Mouse (Mus musculus) midbrain, embryonic 10.5 days (tissue): ENCODE results near the gene Crebl2. TPM values are rescaled to one million over a fixed set of nuclear protein-coding genes. Genes with fewer than 3 reads are reported as not detected.

ENCODE experiments used
- DNase-seq: peaks from one replicate; pipeline ENCODE4 v3.0.0-alpha.2; 2017; ENCODE audit warnings: low spot score
- H3K27ac ChIP-seq: fragments of 300-500 bp; sonication (generic); replicated peaks from 2 replicates; pipeline ENCODE4 v1.5.1; 2016; ENCODE audit warnings: mild to moderate bottlenecking
- H3K27me3 ChIP-seq: fragments of 300-500 bp; sonication (generic); 2 replicates; pipeline ENCODE4 v1.6.1; 2016; ENCODE audit warnings: low read depth, mild to moderate bottlenecking; ENCODE audit not compliant: poor library complexity, severe bottlenecking
- H3K36me3 ChIP-seq: fragments of 300-500 bp; sonication (generic); 2 replicates; pipeline ENCODE4 v1.6.1; 2016; ENCODE audit warnings: mild to moderate bottlenecking, moderate library complexity
- H3K4me1 ChIP-seq: fragments of 300-500 bp; sonication (generic); 2 replicates; pipeline ENCODE4 v1.6.1; 2016
- H3K4me3 ChIP-seq: fragments of 300-500 bp; sonication (generic); 2 replicates; pipeline ENCODE4 v1.5.1; 2016; ENCODE audit warnings: mild to moderate bottlenecking, moderate library complexity
- H3K9me3 ChIP-seq: fragments of 300-500 bp; sonication (generic); replicated peaks from 2 replicates; pipeline ENCODE4 v1.6.1; 2016; ENCODE audit warnings: mild to moderate bottlenecking
- WGBS: fragments of 180-500 bp; shearing (Covaris S2); methylation state at CpG from one replicate; pipeline ENCODE4 v1.1.7; 2016; 5-methylcytosine and 5-hydroxymethylcytosine counted together
- polyA plus RNA-seq: library from polyadenylated mRNA; unstranded; fragments of >200 nt; fragmentation: Nextera tagmentation; extraction: Ambion mirVana; gene quantifications from 2 replicates; pipeline ENCODE4 v1.2.1, GENCODE M21; 2016

Gene Crebl2
- polyA plus RNA-seq, 1 experiment from 2014 or later = 1.0 TPM

DNA sequence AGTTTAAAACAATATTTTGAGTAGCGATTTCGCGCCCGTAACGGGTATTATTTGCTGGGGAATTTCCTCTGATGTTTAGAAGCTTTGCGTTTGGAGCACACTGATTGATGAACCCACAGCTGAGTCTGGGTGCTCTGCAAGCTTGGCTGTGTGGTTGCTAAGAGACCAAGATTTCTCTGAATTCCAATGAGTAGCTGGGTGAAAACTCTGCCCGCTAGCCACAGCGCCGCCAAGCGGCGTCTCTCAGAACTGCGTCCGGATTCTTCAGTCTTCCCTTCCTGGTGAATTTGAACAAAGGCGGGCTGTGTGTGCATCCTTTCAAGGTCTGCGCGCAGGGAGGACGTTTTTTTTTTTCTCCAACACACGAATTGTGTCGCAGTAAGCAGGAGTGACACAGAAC, 33.2 kb downstream of the Crebl2 start:
- peaks cover 24% of the 10 kb centered on the region for H3K36me3 ChIP-seq
- no peaks in the 10 kb centered on the region for H3K27me3 ChIP-seq
- peaks cover 23% of the 10 kb centered on the region for H3K4me1 ChIP-seq
- peak overlapping the region; percentile 79 for H3K27ac ChIP-seq
- H3K9me3 ChIP-seq = no peaks in the 10 kb centered on the region
- WGBS = 2% methylated on average over 19 of the region's 19 CpGs
- H3K4me3 ChIP-seq = peak overlapping the region; percentile 44
- DNase-seq = peak; percentile 98

DNA sequence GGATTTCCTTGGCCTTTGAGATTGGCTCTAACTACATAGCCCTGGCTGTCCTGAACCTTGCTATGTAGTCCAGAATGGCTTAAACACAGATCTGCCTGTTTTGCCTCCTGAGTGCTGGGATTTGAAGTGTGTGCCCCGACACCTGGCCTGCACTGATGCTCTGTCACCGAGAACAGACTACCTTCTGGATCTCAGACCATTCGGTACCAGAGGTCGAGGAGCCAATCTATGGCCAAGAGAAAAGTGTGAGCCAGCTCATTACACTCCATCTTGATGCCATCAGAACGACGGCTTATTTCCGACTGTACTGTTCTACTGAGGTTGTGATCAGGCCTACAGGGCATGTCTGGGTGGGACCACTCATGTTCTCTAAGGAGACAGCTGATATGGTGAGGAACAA, 36.2 kb downstream of the Crebl2 start:
- DNase-seq = no peak
- Histone ChIP-seq H3K27ac (no peak overlapping the region), H3K4me1 (peaks cover 18% of the 10 kb centered on the region), H3K4me3 (no peak overlapping the region), H3K9me3 (0 out of 2 replicates have a peak, but pooled peaks cover 5% of the 10 kb centered on the region), H3K27me3 (no peaks in the 10 kb centered on the region), H3K36me3 (peaks cover 53% of the 10 kb centered on the region)
- WGBS = 94% methylated on average over 7 of the region's 7 CpGs

- 0 out of 2 replicates have a peak, but pooled peaks cover 5% of the 10 kb centered on the region for H3K9me3 ChIP-seq
- no peaks in the 10 kb centered on the region for H3K27me3 ChIP-seq
- H3K36me3 ChIP-seq = peaks cover 64% of the 10 kb centered on the region
- H3K27ac ChIP-seq = no peak overlapping the region
- H3K4me3 ChIP-seq = no peak overlapping the region
- DNase-seq = no peak
- H3K4me1 ChIP-seq = peaks cover 8% of the 10 kb centered on the region
- 88% methylated on average over 3 of the region's 3 CpGs for WGBS
Measured at GRCm38 (mm10) chr6:134867325-134867724, 37.4 kb downstream of the Crebl2 start.

DNA sequence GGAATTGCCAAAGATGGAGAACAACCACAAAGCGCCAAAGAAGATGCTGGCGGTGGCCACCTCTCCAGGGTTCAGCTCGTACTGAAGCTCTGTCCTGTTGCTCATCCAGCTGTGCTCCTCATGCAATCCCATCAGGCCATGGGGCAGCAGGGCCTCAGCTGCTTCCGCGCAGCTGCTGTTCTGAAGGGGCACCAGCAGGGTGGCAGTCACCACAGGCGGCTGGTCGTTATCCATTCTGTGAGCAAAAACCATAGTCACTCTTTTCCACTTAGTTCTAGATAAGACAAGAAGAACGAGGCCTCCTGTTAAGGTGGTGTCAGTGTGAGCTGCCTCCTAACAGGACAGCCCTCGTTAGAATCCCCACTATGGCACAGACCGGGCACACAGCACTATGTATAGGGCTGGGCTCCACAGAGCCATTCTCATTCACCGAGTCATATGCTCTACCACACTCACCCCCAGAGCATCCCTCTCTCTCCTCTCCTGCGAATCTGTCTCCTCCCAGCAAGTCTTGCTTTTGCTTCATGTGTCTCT, 40.3 kb downstream of the Crebl2 start:
- 97% methylated on average over 12 of the region's 12 CpGs for WGBS
- Histone ChIP-seq H3K27me3 (no peaks in the 10 kb centered on the region), H3K4me1 (no peaks in the 10 kb centered on the region), H3K4me3 (no peak overlapping the region), H3K36me3 (peaks cover 93% of the 10 kb centered on the region), H3K27ac (no peak overlapping the region), H3K9me3 (0 out of 2 replicates have a peak, but pooled peaks cover 5% of the 10 kb centered on the region)
- no peak for DNase-seq

- Histone ChIP-seq H3K36me3 (peaks cover 92% of the 10 kb centered on the region), H3K4me1 (no peaks in the 10 kb centered on the region), H3K27me3 (no peaks in the 10 kb centered on the region), H3K4me3 (no peak overlapping the region), H3K27ac (no peak overlapping the region), H3K9me3 (0 out of 2 replicates have a peak, but pooled peaks cover 5% of the 10 kb centered on the region)
- DNase-seq = no peak
- 93% methylated on average over 4 of the region's 4 CpGs for WGBS
Measured at GRCm38 (mm10) chr6:134870887-134871286, 40.9 kb downstream of the Crebl2 start.

DNA sequence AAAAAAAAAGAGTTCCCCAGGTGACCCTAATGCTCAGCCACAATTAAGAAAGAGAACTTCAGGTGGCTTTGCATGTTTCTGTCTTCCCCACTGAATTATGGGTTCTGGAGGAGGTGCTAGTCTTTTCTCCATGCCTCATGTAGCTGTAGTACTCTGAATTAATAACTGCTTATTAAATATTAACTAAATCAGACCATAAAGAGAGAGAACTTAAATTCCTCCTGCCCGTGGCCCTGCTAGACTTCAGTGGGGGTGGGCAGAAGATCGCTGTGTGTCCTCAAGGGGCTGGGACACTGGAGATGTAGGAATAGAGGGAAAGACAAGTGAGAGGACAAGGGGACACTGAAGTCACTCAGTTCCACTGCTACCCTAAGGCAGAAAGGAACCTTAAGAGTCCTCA, 42.3 kb downstream of the Crebl2 start:
- Histone ChIP-seq H3K4me3 (no peak overlapping the region), H3K27ac (no peak overlapping the region), H3K9me3 (0 out of 2 replicates have a peak, but pooled peaks cover 5% of the 10 kb centered on the region), H3K36me3 (peaks cover 88% of the 10 kb centered on the region), H3K27me3 (no peaks in the 10 kb centered on the region), H3K4me1 (no peaks in the 10 kb centered on the region)
- DNase-seq = no peak
- WGBS = 97% methylated on average over 2 of the region's 2 CpGs

GRCm38 (mm10) chr6:134873018-134873417, 43.1 kb downstream of the Crebl2 start:
- Histone ChIP-seq H3K27ac (no peak overlapping the region), H3K36me3 (peaks cover 83% of the 10 kb centered on the region), H3K27me3 (no peaks in the 10 kb centered on the region), H3K4me3 (no peak overlapping the region), H3K4me1 (no peaks in the 10 kb centered on the region), H3K9me3 (0 out of 2 replicates have a peak, but pooled peaks cover 5% of the 10 kb centered on the region)
- 83% methylated on average over 2 of the region's 2 CpGs for WGBS
- no peak for DNase-seq

DNA sequence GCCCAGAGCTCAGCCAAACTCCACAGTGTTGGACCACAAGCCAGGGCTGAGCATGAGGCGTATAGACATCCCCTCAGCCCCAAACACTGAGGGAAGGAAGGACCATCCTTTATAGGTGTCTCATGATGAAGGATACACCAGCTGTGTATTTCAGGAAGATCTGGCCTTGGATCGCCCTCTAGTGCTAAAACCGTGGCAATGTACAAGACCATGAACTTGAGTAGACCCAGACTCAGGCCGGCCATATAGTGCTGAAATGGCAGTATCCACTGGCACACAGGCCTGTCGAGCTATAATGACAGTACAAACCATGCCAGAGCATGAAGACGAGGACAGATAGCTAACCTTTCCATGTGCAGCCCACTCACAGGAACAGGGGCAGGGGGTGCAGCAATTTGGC, 46.8 kb downstream of the Crebl2 start:
- no peak for DNase-seq

DNA sequence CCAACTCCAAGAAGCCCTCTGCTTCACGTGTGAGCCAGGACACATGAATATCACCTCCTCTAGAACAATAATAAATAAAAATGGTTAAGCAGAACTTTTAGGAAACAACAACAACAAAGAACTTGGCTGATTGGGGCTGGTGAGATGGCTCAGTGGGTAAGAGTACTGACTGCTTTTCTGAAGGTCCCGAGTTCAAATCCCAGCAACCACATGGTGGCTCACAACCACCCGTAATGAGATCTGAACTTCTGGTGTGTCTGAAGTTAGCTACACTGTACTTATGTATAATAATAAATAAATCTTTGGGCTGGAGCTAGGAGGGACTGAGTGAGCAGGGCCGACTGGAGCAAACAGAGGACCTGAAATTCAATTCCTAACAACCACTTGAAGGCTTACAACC, 47.3 kb downstream of the Crebl2 start:
- no peak overlapping the region for H3K27ac ChIP-seq
- DNase-seq = no peak
- H3K36me3 ChIP-seq = peaks cover 66% of the 10 kb centered on the region
- no peak overlapping the region for H3K4me3 ChIP-seq
- H3K4me1 ChIP-seq = peaks cover 6% of the 10 kb centered on the region
- WGBS = 86% methylated on average over 4 of the region's 4 CpGs
- H3K27me3 ChIP-seq = no peaks in the 10 kb centered on the region
- H3K9me3 ChIP-seq = no peaks in the 10 kb centered on the region

More for the DNA sequence above, 46.8 kb downstream of the Crebl2 start:
- WGBS = 82% methylated on average over 6 of the region's 6 CpGs
- H3K27me3 ChIP-seq = no peaks in the 10 kb centered on the region
- no peaks in the 10 kb centered on the region for H3K9me3 ChIP-seq
- H3K27ac ChIP-seq = no peak overlapping the region
- peaks cover 6% of the 10 kb centered on the region for H3K4me1 ChIP-seq
- H3K4me3 ChIP-seq = no peak overlapping the region
- peaks cover 64% of the 10 kb centered on the region for H3K36me3 ChIP-seq

GRCm38 (mm10) chr6:134877892-134878291, 47.9 kb downstream of the Crebl2 start:
- WGBS = 86% methylated on average over 1 of the region's 1 CpGs
- Histone ChIP-seq H3K36me3 (peaks cover 66% of the 10 kb centered on the region), H3K4me3 (no peak overlapping the region), H3K27me3 (no peaks in the 10 kb centered on the region), H3K9me3 (no peaks in the 10 kb centered on the region), H3K27ac (no peak overlapping the region), H3K4me1 (peaks cover 6% of the 10 kb centered on the region)
- no peak for DNase-seq

- 93% methylated on average over 5 of the region's 5 CpGs for WGBS
- no peak for DNase-seq
Measured at GRCm38 (mm10) chr6:134879556-134879955, 49.6 kb downstream of the Crebl2 start.

GRCm38 (mm10) chr6:134880046-134880445, 50.1 kb downstream of the Crebl2 start:
- Histone ChIP-seq H3K4me3 (no peak overlapping the region), H3K27ac (no peak overlapping the region), H3K36me3 (peaks cover 65% of the 10 kb centered on the region), H3K9me3 (no peaks in the 10 kb centered on the region), H3K27me3 (no peaks in the 10 kb centered on the region), H3K4me1 (peaks cover 10% of the 10 kb centered on the region)
- WGBS = 89% methylated on average over 2 of the region's 2 CpGs
- no peak for DNase-seq

More at GRCm38 (mm10) chr6:134879556-134879955, 49.6 kb downstream of the Crebl2 start:
- Histone ChIP-seq H3K9me3 (no peaks in the 10 kb centered on the region), H3K4me3 (no peak overlapping the region), H3K36me3 (peaks cover 64% of the 10 kb centered on the region), H3K27me3 (no peaks in the 10 kb centered on the region), H3K4me1 (peaks cover 6% of the 10 kb centered on the region), H3K27ac (no peak overlapping the region)

DNA sequence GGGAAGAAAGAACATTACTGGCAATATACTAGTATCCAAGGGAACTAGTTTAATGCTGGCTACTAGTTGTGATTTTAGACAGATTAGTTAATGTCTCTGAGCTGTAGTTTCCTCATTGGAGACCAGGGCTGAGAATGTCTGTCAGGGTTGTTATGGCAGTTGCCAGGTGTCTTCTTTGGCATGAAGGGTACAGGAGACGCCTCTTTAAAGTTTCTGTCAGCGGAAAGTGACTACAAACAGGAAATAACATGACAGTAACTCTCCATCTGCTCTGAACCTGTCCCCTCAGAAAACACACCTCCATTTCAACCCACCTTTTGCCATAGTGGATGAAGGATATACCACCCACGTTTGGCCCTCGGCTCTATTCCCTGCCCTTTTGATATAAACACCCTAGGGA, 53.7 kb downstream of the Crebl2 start:
- 90% methylated on average over 4 of the region's 4 CpGs for WGBS
- H3K4me1 ChIP-seq = peaks cover 41% of the 10 kb centered on the region
- DNase-seq = no peak

More for the DNA sequence above, 53.7 kb downstream of the Crebl2 start:
- Histone ChIP-seq H3K36me3 (peaks cover 55% of the 10 kb centered on the region), H3K9me3 (no peaks in the 10 kb centered on the region), H3K27ac (no peak overlapping the region), H3K4me3 (no peak overlapping the region), H3K27me3 (no peaks in the 10 kb centered on the region)
